Mouse (Mus musculus): Measurements from ENCODE around the gene C1ql2. TPM values are rescaled to one million over a fixed set of nuclear protein-coding genes. Genes with fewer than 3 reads are reported as not detected.

C1ql2 gene
- polyA plus RNA-seq (2012; fragmentation: generic; extraction: Trizol) = not detected

GRCm38 (mm10) chr1:120340419-120341171, at the start of gene C1ql2:
TSS of gene C1ql2 (plus strand) at chr1:120340582.
- TF ChIP-seq SRF (IDR thresholded peaks at IDR 0.05; ENCODE audit: control insufficient read depth, insufficient read length, low read depth) = no peak
- TF ChIP-seq POLR2AphosphoS2 (IDR thresholded peaks at IDR 0.05; ENCODE audit: insufficient read length, low read depth) = no peak
- no peak for TF ChIP-seq MAX (IDR thresholded peaks at IDR 0.05; ENCODE audit: low read depth)
- no peak for TF ChIP-seq USF1 (IDR thresholded peaks at IDR 0.05; ENCODE audit: low read depth)
- TF ChIP-seq TCF3 (IDR thresholded peaks at IDR 0.05; ENCODE audit: insufficient read length, low read depth) = no peak
- TF ChIP-seq REST (IDR thresholded peaks at IDR 0.05; ENCODE audit: insufficient read depth, insufficient read length) = no peak
- TF ChIP-seq MYOD1 (IDR thresholded peaks at IDR 0.05; ENCODE audit: control insufficient read depth in 1 of 3, insufficient read length in 2 of 3, low read depth in 2 of 3) = no peak
- no peak for TF ChIP-seq POLR2A (IDR thresholded peaks at IDR 0.05; ENCODE audit: insufficient read length, low read depth)
- no peak for TF ChIP-seq E2F4 (IDR thresholded peaks at IDR 0.05; ENCODE audit: insufficient read depth)
- no peak for TF ChIP-seq MYOG (IDR thresholded peaks at IDR 0.05; ENCODE audit: control insufficient read depth in 1 of 3, insufficient read depth in 1 of 3, insufficient read length in 2 of 3, low read depth in 2 of 3)
- TF ChIP-seq TCF12 (IDR thresholded peaks at IDR 0.05; ENCODE audit: insufficient read depth, poor library complexity, severe bottlenecking) = no peak
- TF ChIP-seq CEBPB (IDR thresholded peaks at IDR 0.05; ENCODE audit: insufficient read depth, poor library complexity, severe bottlenecking) = no peak
- no peak within 1 kb of the TSS for H3ac ChIP-seq (ENCODE audit: control insufficient read depth, insufficient read length)
- H3K36me3 ChIP-seq (ENCODE audit: control insufficient read depth, insufficient read depth) = no peaks in the 10 kb centered on the region
- peaks cover 59% of the 10 kb centered on the region for H3K27me3 ChIP-seq (ENCODE audit: control insufficient read depth, insufficient read depth, insufficient read length)
- no peaks in the 10 kb centered on the region for H3K79me2 ChIP-seq (ENCODE audit: control insufficient read depth, insufficient read depth)
- no peak within 1 kb of the TSS for H3K4me2 ChIP-seq (ENCODE audit: low read depth)
- H3K4me3 ChIP-seq = no peak within 1 kb of the TSS

GRCm38 (mm10) chr1:120291709-120292108, 48.7 kb upstream of the C1ql2 start:
- TF ChIP-seq POLR2AphosphoS2 (IDR thresholded peaks at IDR 0.05; ENCODE audit: insufficient read length, low read depth) (no peak), MYOG (IDR thresholded peaks at IDR 0.05; ENCODE audit: control insufficient read depth in 1 of 3, insufficient read depth in 1 of 3, insufficient read length in 2 of 3, low read depth in 2 of 3) (no peak), POLR2A (IDR thresholded peaks at IDR 0.05; ENCODE audit: insufficient read length, low read depth) (no peak), MAX (IDR thresholded peaks at IDR 0.05; ENCODE audit: low read depth) (no peak), TCF12 (IDR thresholded peaks at IDR 0.05; ENCODE audit: insufficient read depth, poor library complexity, severe bottlenecking) (no peak), CEBPB (IDR thresholded peaks at IDR 0.05; ENCODE audit: insufficient read depth, poor library complexity, severe bottlenecking) (no peak), E2F4 (IDR thresholded peaks at IDR 0.05; ENCODE audit: insufficient read depth) (no peak)
- H3ac ChIP-seq (ENCODE audit: control insufficient read depth, insufficient read length) = no peak overlapping the region
- H3K4me3 ChIP-seq = no peak overlapping the region
- H3K4me2 ChIP-seq (ENCODE audit: low read depth) = no peak overlapping the region
- no peaks in the 10 kb centered on the region for H3K79me2 ChIP-seq (ENCODE audit: control insufficient read depth, insufficient read depth)
- H3K36me3 ChIP-seq (ENCODE audit: control insufficient read depth, insufficient read depth) = no peaks in the 10 kb centered on the region
- H3K27me3 ChIP-seq (ENCODE audit: control insufficient read depth, insufficient read depth, insufficient read length) = no peaks in the 10 kb centered on the region

GRCm38 (mm10) chr1:120293803-120294202, 46.6 kb upstream of the C1ql2 start:
- no peaks in the 10 kb centered on the region for H3K27me3 ChIP-seq (ENCODE audit: control insufficient read depth, insufficient read depth, insufficient read length)
- H3K4me3 ChIP-seq = no peak overlapping the region
- TF ChIP-seq USF1 (IDR thresholded peaks at IDR 0.05; ENCODE audit: low read depth) (no peak), SRF (IDR thresholded peaks at IDR 0.05; ENCODE audit: control insufficient read depth, insufficient read length, low read depth) (no peak), POLR2AphosphoS2 (IDR thresholded peaks at IDR 0.05; ENCODE audit: insufficient read length, low read depth) (no peak), TCF12 (IDR thresholded peaks at IDR 0.05; ENCODE audit: insufficient read depth, poor library complexity, severe bottlenecking) (no peak), MYOD1 (IDR thresholded peaks at IDR 0.05; ENCODE audit: control insufficient read depth in 1 of 3, insufficient read length in 2 of 3, low read depth in 2 of 3) (no peak), TCF3 (IDR thresholded peaks at IDR 0.05; ENCODE audit: insufficient read length, low read depth) (no peak), REST (IDR thresholded peaks at IDR 0.05; ENCODE audit: insufficient read depth, insufficient read length) (no peak), MYOG (IDR thresholded peaks at IDR 0.05; ENCODE audit: control insufficient read depth in 1 of 3, insufficient read depth in 1 of 3, insufficient read length in 2 of 3, low read depth in 2 of 3) (no peak), MAX (IDR thresholded peaks at IDR 0.05; ENCODE audit: low read depth) (no peak), CEBPB (IDR thresholded peaks at IDR 0.05; ENCODE audit: insufficient read depth, poor library complexity, severe bottlenecking) (no peak), E2F4 (IDR thresholded peaks at IDR 0.05; ENCODE audit: insufficient read depth) (no peak), POLR2A (IDR thresholded peaks at IDR 0.05; ENCODE audit: insufficient read length, low read depth) (no peak)
- no peak overlapping the region for H3ac ChIP-seq (ENCODE audit: control insufficient read depth, insufficient read length)
- no peaks in the 10 kb centered on the region for H3K36me3 ChIP-seq (ENCODE audit: control insufficient read depth, insufficient read depth)
- H3K4me2 ChIP-seq (ENCODE audit: low read depth) = no peak overlapping the region
- no peaks in the 10 kb centered on the region for H3K79me2 ChIP-seq (ENCODE audit: control insufficient read depth, insufficient read depth)

GRCm38 (mm10) chr1:120296936-120297335, 43.4 kb upstream of the C1ql2 start:
- TF ChIP-seq MYOG (IDR thresholded peaks at IDR 0.05; ENCODE audit: control insufficient read depth in 1 of 3, insufficient read depth in 1 of 3, insufficient read length in 2 of 3, low read depth in 2 of 3) (no peak), SRF (IDR thresholded peaks at IDR 0.05; ENCODE audit: control insufficient read depth, insufficient read length, low read depth) (no peak), CEBPB (IDR thresholded peaks at IDR 0.05; ENCODE audit: insufficient read depth, poor library complexity, severe bottlenecking) (no peak), TCF3 (IDR thresholded peaks at IDR 0.05; ENCODE audit: insufficient read length, low read depth) (no peak), USF1 (IDR thresholded peaks at IDR 0.05; ENCODE audit: low read depth) (no peak), TCF12 (IDR thresholded peaks at IDR 0.05; ENCODE audit: insufficient read depth, poor library complexity, severe bottlenecking) (no peak), MAX (IDR thresholded peaks at IDR 0.05; ENCODE audit: low read depth) (no peak), REST (IDR thresholded peaks at IDR 0.05; ENCODE audit: insufficient read depth, insufficient read length) (no peak), MYOD1 (IDR thresholded peaks at IDR 0.05; ENCODE audit: control insufficient read depth in 1 of 3, insufficient read length in 2 of 3, low read depth in 2 of 3) (no peak), E2F4 (IDR thresholded peaks at IDR 0.05; ENCODE audit: insufficient read depth) (no peak), POLR2AphosphoS2 (IDR thresholded peaks at IDR 0.05; ENCODE audit: insufficient read length, low read depth) (no peak), POLR2A (IDR thresholded peaks at IDR 0.05; ENCODE audit: insufficient read length, low read depth) (no peak)
- Histone ChIP-seq H3K79me2 (ENCODE audit: control insufficient read depth, insufficient read depth) (no peaks in the 10 kb centered on the region), H3K4me3 (no peak overlapping the region), H3K36me3 (ENCODE audit: control insufficient read depth, insufficient read depth) (no peaks in the 10 kb centered on the region), H3ac (ENCODE audit: control insufficient read depth, insufficient read length) (no peak overlapping the region), H3K4me2 (ENCODE audit: low read depth) (no peak overlapping the region), H3K27me3 (ENCODE audit: control insufficient read depth, insufficient read depth, insufficient read length) (no peaks in the 10 kb centered on the region)
